Mouse (Mus musculus) erythroid progenitor cell, adult 5-6 weeks (primary cell): ENCODE data around the gene Spg21. TPM values are rescaled to one million over a fixed set of nuclear protein-coding genes. Genes with fewer than 3 reads are reported as not detected.

Source experiments
- ATAC-seq: replicated peaks from 2 replicates; pipeline ENCODE4 v1.8.0; 2016; ENCODE audit warnings: moderate number of reproducible peaks, mild to moderate bottlenecking, moderate TSS enrichment, inconsistent platforms; ENCODE audit not compliant: poor library complexity, low FRiP score, severe bottlenecking
- total RNA-seq, 2 experiments: library from RNA; stranded (forward) in 1 of 2; stranded (reverse) in 1 of 2; fragments of 150-400 nt in 1 of 2; fragments of 186-747, 209-891 nt in 1 of 2; gene quantifications; 2 replicates each; pipeline versions ENCODE4 v1.2.3 to v1.2.4; 2015 to 2017; ENCODE audit warnings: low replicate concordance in 2 of 2

Spg21 gene
- total RNA-seq, 2 experiments from 2014 or later = 6.6 to 18.4 TPM

- ATAC-seq = no peak
These were observed 72.2 kb downstream of the Spg21 start for GRCm38 (mm10) chr9:65532986-65533385.

- no peak for ATAC-seq
These were observed 73.4 kb downstream of the Spg21 start for GRCm38 (mm10) chr9:65534111-65534510.

GRCm38 (mm10) chr9:65535191-65535722 is 74.5 kb downstream of the Spg21 start:
- ATAC-seq = no peak

GRCm38 (mm10) chr9:65535789-65536469 is 75.2 kb downstream of the Spg21 start:
- no peak for ATAC-seq

GRCm38 (mm10) chr9:65536491-65536890 is 75.7 kb downstream of the Spg21 start:
- no peak for ATAC-seq

Other genes starting within 250 kb of the Spg21 start
- gene Cilp, start 195.8 kb upstream of the Spg21 start, total RNA-seq (2015; ENCODE audit: low replicate concordance) = not detected in 2 replicates
- gene Cilp, start 195.8 kb upstream of the Spg21 start, total RNA-seq (2017; ENCODE audit: low replicate concordance) = not detected in 2 replicates
- 20.1 and 20.2 TPM in 2 replicates for gene Clpx, start 166.7 kb upstream of the Spg21 start, total RNA-seq (2015; ENCODE audit: low replicate concordance)
- gene Clpx, start 166.7 kb upstream of the Spg21 start, total RNA-seq (2017; ENCODE audit: low replicate concordance) = 30.4 and 56.9 TPM in 2 replicates
- 7.2 and 13.4 TPM in 2 replicates for gene Pdcd7, start 114.8 kb upstream of the Spg21 start, total RNA-seq (2015; ENCODE audit: low replicate concordance)
- gene Pdcd7, start 114.8 kb upstream of the Spg21 start, total RNA-seq (2017; ENCODE audit: low replicate concordance) = 8.4 and 13.3 TPM in 2 replicates
- gene Ubap1l, start 99.9 kb upstream of the Spg21 start, total RNA-seq (2015; ENCODE audit: low replicate concordance) = not detected in 2 replicates
- not detected in 2 replicates for gene Ubap1l, start 99.9 kb upstream of the Spg21 start, total RNA-seq (2017; ENCODE audit: low replicate concordance)
- gene Kbtbd13, start 69.3 kb upstream of the Spg21 start, total RNA-seq (2015; ENCODE audit: low replicate concordance) = not detected in 2 replicates
- gene Kbtbd13, start 69.3 kb upstream of the Spg21 start, total RNA-seq (2017; ENCODE audit: low replicate concordance) = not detected in 2 replicates
- gene Rasl12, start 62.4 kb upstream of the Spg21 start, total RNA-seq (2015; ENCODE audit: low replicate concordance) = not detected in 2 replicates
- gene Rasl12, start 62.4 kb upstream of the Spg21 start, total RNA-seq (2017; ENCODE audit: low replicate concordance) = not detected in 2 replicates
- gene Slc51b, start 38.0 kb upstream of the Spg21 start, total RNA-seq (2015; ENCODE audit: low replicate concordance) = not detected in 2 replicates
- gene Slc51b, start 38.0 kb upstream of the Spg21 start, total RNA-seq (2017; ENCODE audit: low replicate concordance) = not detected in 2 replicates
- 4.6 and 14.4 TPM in 2 replicates for gene Mtfmt, start 25.2 kb upstream of the Spg21 start, total RNA-seq (2015; ENCODE audit: low replicate concordance)
- 1.2 and 5.5 TPM in 2 replicates for gene Mtfmt, start 25.2 kb upstream of the Spg21 start, total RNA-seq (2017; ENCODE audit: low replicate concordance)
- not detected in 2 replicates for gene Ankdd1a, start 59.2 kb downstream of the Spg21 start, total RNA-seq (2015; ENCODE audit: low replicate concordance)
- gene Ankdd1a, start 59.2 kb downstream of the Spg21 start, total RNA-seq (2017; ENCODE audit: low replicate concordance) = not detected in 2 replicates
- gene Plekho2, start 119.1 kb downstream of the Spg21 start, total RNA-seq (2015; ENCODE audit: low replicate concordance) = 32.3 and 42.2 TPM in 2 replicates
- 48.6 and 54.6 TPM in 2 replicates for gene Plekho2, start 119.1 kb downstream of the Spg21 start, total RNA-seq (2017; ENCODE audit: low replicate concordance)
- gene Pif1, start 126.2 kb downstream of the Spg21 start, total RNA-seq (2015; ENCODE audit: low replicate concordance) = 75.0 and 77.1 TPM in 2 replicates
- 68.7 and 94.9 TPM in 2 replicates for gene Pif1, start 126.2 kb downstream of the Spg21 start, total RNA-seq (2017; ENCODE audit: low replicate concordance)
- 9.6 TPM in 1 of 2 replicates, not detected in the other for gene Rbpms2, start 168.7 kb downstream of the Spg21 start, total RNA-seq (2015; ENCODE audit: low replicate concordance)
- not detected in 2 replicates for gene Rbpms2, start 168.7 kb downstream of the Spg21 start, total RNA-seq (2017; ENCODE audit: low replicate concordance)
- gene Oaz2, start 207.1 kb downstream of the Spg21 start, total RNA-seq (2015; ENCODE audit: low replicate concordance) = 3.4 and 7.2 TPM in 2 replicates
- 1.4 and 9.2 TPM in 2 replicates for gene Oaz2, start 207.1 kb downstream of the Spg21 start, total RNA-seq (2017; ENCODE audit: low replicate concordance)